Mouse (Mus musculus): Measurements from ENCODE around the gene Cfap97. TPM values are rescaled to one million over a fixed set of nuclear protein-coding genes. Genes with fewer than 3 reads are reported as not detected.

Gene Cfap97
- total RNA-seq, 2 experiments from 2014 or later = 21.6 to 22.4 TPM

GRCm38 (mm10) chr8:46236441-46237223, 85.1 kb downstream of the Cfap97 start:
- Histone ChIP-seq H3K27ac (no peak overlapping the region), H3K4me3 (no peak overlapping the region)
- peak; percentile 56 for TF ChIP-seq CTCF (IDR thresholded peaks at IDR 0.05)
- intact Hi-C loops (cut with DNase I) = loop anchor here (1.0 to 10.0 kb wide), 2 partner anchors 51 to 802 kb away; no protein-coding TSS in a partner anchor
- DNase-seq (ENCODE audit: extremely low spot score in 1 of 2, low spot score in 2 of 2) = no peak

- TF ChIP-seq CTCF (IDR thresholded peaks at IDR 0.05) = peak; percentile 84
- peak; percentile 71 to 75 for DNase-seq (ENCODE audit: extremely low spot score in 1 of 2, low spot score in 2 of 2)
- H3K4me3 ChIP-seq = no peak overlapping the region
- intact Hi-C loops (cut with DNase I) = loop anchor here (1.0 to 5.0 kb wide), 4 partner anchors 40 to 711 kb away; no protein-coding TSS in a partner anchor
- no peak overlapping the region for H3K27ac ChIP-seq
Measured at GRCm38 (mm10) chr8:46241568-46242374, 90.2 kb downstream of the Cfap97 start.

GRCm38 (mm10) chr8:46242946-46243345, 91.4 kb downstream of the Cfap97 start:
- intact Hi-C loops (cut with DNase I) = loop anchor here (1.0 to 5.0 kb wide), 4 partner anchors 38 to 709 kb away; no protein-coding TSS in a partner anchor

More at GRCm38 (mm10) chr8:46242946-46243345, 91.4 kb downstream of the Cfap97 start:
- Histone ChIP-seq H3K27ac (no peak overlapping the region), H3K4me3 (no peak overlapping the region)
- no peak for DNase-seq (ENCODE audit: extremely low spot score in 1 of 2, low spot score in 2 of 2)
- TF ChIP-seq CTCF (IDR thresholded peaks at IDR 0.05) = no peak

Small RNA genes lying within 50 kb of the gene (microRNA-seq; reads per million reads assigned to microRNA genes)
- 0 reads per million in 2 experiments for gene Gm23812

Other genes with a start within 250 kb of the Cfap97 start
- 1 to 10 TPM in 1 of 2 experiments, under 1 TPM in 1; 0.84 to 1.3 TPM for gene Ccdc110, start 217.2 kb upstream of the Cfap97 start, total RNA-seq (2021)
- gene 1700029J07Rik, start 176.5 kb upstream of the Cfap97 start, total RNA-seq (2021) = 1 to 10 TPM; 1.7 to 2.9 TPM
- 10 to 100 TPM; 50.9 to 54.2 TPM for gene Ufsp2, start 176.2 kb upstream of the Cfap97 start, total RNA-seq (2021)
- under 1 TPM; 0.11 to 0.58 TPM for gene Lrp2bp, start 152.5 kb upstream of the Cfap97 start, total RNA-seq (2021)
- gene Ankrd37, start 146.1 kb upstream of the Cfap97 start, total RNA-seq (2021) = 1 to 10 TPM; 7.1 to 8.2 TPM
- gene Snx25, start 388 bp downstream of the Cfap97 start, total RNA-seq (2021) = 10 to 100 TPM; 45.7 to 48.0 TPM
- 100 to 1,000 TPM; 535 to 559 TPM for gene Slc25a4, start 59.5 kb downstream of the Cfap97 start, total RNA-seq (2021)
- gene Helt, start 142.9 kb downstream of the Cfap97 start, total RNA-seq (2021) = not detected

Measured in left cerebral cortex, adult 2 months (tissue).